Mouse (Mus musculus) layer of hippocampus, postnatal 36 days (tissue): ENCODE measurements at regions not wholly inside any gene's neighbourhood (a gene's known extent, or its start where the extent isn't known, plus 50 kb on each side); places are given as distances from the start of the nearest gene placed in this dataset.

Experiments used
- DNase-seq, 2 experiments: peaks; one replicate each; pipeline ENCODE4 v3.0.0; 2022

DNA sequence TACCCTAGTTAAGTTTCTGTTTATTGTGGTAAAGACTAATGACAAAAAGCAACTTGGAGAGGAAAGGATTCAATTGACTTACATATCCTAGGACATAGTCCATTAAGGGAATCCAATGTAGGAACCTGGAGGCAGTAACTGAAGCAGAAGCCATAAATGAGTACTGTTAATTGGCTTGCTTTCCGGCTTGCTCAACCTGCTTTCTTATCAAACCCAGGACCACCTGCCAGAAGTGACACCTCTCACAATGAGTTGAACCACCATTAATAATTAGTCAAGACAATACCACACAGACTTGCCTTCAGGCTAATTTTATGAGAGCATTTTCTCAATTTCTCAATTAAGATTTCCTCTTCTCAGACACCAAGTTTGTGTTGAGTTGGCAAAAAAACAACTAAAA, 148.8 kb downstream of the Ccser2 start:
- no peak for DNase-seq

DNA sequence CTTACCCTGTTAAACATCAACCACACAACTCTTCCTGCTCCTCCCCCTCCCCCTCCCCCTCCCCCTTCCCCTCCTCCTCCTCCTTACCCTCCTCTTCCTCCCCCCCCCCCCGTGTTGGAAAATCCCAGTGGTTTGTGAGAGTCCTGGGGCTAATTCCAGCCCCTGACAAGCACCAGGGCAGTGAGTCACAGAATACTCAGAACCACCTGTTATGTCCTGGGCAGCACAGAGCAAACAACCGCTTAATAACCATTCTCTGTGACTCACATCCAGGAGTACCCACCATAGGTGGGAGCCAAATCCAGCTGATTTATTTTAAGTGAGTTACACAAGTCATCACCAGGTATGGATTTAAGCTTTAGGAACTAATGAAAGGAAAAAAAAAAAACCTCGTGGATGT, 166.2 kb downstream of the Ccser2 start:
- no peak for DNase-seq

DNA sequence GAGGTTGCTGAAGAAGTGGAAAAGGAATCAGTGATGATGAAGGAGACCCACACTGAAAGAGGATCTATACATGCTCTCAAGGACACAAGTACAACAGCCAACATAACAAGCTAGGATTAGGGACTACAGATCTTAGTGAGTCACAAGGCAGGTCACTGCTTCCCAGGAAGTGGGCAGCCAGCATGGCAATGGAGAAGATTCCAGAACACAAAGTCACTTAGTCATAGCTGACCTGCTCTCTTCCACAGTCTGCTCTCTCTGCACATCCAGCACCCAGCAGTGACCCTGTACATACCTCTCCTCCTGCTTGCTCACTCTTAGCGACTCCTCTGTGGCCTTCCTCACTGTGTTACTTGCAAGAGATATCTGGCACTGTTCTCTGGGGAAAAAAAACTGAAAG, 168.8 kb downstream of the Ccser2 start:
- DNase-seq: no peak

DNA sequence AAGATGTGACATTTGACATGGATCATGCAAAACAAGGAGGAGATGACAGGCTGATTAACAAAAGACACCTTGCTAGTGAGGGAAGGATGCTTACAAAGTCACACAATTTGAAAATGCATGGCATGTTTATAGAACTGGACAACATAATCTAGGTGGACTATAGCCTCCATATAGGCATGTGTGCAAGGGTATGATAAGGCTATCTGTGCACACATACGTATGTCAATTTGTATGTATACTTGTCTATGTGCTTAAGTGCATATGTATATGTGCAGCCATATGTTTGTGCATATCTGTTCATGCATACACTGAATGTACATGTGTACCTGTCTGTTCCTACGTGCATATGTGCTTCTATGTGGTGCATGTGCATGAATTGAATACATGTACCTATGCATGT, 186.7 kb downstream of the Ccser2 start:
- no peak for DNase-seq

DNA sequence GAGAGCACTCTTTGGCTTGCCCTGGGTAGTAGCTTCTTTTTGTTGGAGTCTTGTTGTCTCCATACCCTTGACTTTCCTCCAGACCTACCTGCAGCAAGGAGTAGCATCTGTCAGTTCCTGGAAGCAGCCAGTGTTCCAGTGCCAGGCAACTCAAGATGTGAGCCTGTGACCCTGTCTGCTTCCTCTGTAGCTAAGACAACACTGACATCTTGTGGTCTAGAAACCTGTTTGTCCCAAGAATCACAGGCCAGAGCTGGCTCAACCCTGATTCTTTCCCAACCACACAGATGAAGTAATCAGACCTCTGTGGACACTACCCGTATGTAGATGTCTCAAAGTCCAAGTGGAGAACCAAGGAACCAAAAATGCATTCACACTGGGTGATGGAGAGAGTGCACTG, 189.6 kb downstream of the Ccser2 start:
- DNase-seq: peak; percentile 12 to 15

DNA sequence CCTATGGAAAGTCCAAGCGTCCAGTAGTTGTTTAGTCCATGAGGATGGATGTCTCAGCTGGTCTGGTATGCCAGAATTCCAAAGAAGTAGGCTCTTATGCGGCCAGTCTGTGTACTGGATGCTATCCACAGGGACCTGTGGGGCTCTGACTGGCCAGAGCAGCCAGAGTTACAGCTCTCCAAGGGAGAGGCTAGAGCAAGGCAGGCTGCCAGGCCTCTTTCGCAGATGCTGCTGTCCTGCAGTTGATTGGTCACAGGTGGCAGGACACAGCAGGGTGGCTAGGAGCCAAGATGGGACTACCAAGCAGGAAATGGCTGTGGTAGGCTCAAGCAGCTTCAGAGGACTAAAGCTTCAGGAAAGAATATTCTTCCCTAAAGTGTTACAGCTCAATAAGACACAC, 194.2 kb downstream of the Ccser2 start:
- no peak for DNase-seq

DNA sequence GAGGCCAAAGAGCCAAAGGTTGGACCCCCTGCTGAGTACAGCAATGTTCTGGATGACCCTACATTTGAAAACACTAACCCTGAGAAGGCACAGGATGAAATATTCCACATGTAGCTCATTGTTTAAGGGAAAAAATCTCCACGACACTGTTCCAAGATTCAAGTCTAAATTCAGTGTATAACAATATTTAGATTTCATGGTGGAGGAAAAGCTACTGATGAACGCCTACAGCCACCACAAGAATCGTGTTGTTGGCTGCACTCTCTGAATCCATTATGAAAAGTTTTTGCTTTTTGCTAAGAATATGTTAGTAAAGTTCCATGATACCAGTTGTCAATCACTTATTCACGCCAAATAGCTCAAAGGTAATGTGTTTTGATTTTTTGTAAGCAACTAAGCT, 204.2 kb downstream of the Ccser2 start:
- DNase-seq: no peak

DNA sequence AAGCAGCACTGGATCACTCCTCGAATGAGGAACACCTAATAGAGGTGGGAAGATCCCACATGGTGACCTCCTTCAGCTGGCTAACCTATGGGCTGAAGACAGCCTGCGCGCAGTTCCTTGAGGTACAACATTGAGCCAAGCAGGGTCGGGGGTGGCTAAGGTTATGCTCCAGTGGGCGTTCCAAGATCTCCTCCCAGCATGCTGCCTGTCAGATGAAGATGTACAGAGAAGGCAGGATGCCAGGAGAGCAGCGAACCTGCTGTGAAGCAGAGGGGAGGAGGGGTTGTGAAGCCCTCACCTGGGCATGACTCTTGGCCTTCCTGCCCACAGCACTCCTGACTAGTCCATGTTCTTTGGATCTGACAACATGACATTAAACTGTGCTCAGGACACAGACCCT, 212.5 kb downstream of the Ccser2 start:
- DNase-seq: no peak

DNA sequence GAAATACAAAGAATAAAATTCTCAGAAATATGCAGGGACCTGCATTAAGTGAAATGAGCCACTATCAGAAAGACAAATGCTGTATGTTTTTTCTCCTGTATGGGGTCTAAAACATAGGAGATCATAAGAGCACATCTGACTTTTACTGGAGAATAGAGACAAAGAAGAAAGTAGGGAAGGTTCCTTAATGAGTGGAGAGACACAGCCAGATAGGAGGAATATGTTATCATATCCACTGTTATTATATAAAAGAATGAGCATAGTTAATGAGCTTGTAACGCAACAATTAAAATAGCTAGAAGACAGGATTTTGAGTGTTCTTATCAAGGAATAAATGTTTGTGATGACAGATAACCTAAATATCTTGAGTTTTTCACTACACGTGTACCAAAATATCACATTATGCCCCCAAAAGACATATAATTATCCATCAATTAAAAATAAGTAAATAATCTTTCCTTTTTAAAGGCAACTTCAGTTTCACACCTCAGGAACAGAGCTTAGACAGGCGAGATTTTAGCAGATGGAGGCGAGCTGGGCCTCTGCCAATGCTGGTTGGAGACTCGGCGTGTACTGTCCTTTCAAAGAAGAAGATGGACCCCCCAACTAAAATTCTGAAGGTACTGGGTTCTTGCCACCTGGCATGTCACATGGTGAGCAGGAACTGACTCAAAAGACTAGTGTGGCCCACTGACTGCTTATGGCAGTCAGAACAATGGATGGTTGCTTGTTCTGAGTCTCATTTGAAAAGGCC, 220.3 kb downstream of the Ccser2 start:
- peak; percentile 13 to 35 for DNase-seq

DNA sequence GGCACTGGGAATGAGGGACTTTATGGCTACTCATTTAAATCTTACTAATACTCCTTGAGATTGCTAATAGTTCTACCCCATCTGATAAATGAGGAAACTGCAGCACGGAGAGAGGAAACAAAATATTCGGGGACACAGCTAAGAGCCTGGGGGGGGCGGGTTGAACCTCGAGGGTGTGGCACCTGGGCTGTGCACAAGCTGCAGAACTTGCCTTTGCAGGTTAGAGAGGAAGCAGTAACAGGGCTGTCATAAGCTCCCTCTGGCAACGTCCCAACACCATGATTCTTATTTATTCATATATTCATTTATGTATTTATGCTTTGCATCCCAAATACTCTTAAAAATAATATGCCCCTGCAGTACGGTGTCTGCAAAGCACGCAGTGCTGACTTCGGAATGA, 237.5 kb downstream of the Ccser2 start:
- DNase-seq: no peak

DNA sequence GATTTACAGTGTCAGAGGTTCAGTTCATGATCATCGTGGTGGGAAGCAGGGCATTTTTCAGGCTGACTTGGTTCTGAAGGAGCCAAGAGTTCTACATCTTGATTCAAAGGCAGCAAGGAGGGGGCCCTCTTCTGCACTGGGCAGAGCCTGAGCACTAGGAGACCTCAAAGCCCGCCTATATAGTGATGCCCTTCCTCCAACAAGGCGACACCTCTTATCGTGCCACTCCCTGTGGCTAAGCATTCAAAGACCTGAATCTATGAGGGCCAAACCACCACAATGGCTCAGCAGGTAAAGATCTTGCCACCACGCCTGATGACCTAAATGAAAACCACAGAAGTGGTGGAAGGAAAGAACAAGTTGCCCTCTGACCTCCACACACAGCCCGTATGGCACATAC, 242.5 kb downstream of the Ccser2 start:
- no peak for DNase-seq

DNA sequence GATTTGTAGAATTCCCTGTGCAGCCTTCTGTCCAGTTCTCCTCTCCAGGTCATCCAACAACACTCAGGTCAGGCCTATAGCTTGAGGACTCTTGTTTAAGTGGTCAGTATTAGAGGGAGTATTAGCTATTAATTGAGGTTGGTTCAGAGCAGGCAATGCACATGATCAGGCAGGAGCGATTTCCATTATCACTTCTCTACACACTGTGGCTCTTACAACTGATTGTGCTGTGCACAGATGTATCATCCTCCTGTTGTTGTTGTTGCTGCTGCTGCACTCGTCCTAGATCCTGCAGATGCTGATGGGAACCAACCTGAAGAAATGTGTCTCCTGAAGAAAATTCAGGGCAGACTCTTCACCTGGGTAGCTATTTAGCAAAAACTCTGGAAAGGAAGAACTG, 252.9 kb downstream of the Ccser2 start:
- no peak for DNase-seq

DNA sequence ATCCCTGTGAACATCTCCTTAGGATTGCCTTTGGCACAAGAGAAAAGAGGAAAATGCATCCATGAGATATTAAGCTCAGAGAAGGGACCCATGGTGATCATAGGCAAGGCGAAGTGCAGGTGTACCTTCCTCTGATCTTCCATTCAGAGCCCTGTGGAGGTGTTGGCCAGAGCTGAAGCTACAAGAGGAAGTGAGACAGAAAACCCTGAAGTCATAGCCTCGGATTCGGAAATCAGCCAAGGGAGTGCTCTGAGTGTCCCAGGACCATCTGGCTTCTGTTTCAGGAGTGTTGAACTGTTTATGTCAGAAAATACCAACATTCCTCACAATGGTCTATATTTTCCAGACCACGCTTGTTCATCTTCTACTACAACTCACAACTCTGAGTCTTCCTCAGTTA, 271.6 kb downstream of the Ccser2 start:
- no peak for DNase-seq

DNA sequence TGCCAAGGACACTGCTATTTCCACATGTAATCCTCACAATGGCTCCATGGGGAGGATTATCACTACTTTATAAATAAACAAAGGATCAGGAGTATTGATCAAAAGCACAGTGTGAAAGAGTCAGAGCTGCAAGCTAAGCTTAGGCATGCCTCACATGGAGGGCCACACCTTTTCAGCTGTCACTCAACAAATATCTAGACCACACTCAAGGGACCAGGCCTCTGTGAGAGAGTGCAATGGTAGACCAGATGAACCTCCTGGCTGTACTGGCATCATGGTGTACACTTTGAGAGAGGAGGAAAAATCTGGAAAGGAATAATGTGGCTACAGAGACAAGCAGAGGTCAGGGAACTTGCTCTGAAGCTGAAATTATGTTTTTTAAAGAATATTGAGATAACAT, 276.6 kb downstream of the Ccser2 start:
- no peak for DNase-seq

DNA sequence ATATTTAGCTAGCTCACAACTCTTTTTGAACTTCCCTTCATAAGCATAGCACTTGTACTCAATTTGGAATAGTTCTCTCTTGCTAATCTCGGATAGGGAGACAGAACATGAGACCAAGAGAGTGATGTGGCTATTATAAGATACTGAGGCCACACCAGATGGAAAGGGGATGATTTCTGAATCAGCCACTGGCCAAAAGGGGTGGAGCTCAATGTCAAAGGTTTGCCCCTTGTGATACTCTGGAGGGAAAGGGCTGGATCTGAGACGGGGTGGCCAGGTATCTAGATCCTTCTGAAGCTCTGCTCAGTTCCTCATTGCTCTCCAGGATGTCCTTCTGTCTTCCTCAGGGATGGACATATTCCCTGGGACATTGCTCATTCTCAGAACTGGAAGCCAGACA, 277.6 kb downstream of the Ccser2 start:
- DNase-seq: no peak

DNA sequence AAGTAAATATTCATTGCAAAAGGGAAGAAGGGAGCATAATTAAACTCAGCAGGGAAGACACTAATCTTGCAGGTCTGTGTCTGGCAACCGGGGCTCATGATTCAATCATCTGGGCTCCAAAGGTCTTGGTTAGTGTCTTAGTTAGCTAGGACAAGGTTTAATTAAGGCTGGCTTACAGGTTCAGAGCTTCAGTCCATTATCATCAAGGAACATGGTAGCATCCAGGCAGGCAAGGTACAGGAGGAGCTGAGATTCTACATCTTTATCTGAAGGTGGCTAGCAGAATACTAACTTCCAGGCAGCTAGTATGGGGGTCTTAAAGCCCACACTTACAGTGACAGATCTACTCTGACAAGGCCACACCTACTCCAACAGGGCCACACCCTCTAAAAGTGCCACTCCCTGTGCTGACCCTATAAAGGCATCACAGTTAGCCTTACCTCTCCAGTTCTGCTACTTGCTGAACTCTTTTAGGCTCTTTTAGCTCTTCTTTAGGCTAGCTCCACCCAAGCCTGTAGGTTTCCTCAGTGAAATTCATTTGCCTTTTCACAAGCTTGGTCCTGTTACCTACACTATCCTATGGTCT, 309.8 kb downstream of the Ccser2 start:
- DNase-seq: no peak

DNA sequence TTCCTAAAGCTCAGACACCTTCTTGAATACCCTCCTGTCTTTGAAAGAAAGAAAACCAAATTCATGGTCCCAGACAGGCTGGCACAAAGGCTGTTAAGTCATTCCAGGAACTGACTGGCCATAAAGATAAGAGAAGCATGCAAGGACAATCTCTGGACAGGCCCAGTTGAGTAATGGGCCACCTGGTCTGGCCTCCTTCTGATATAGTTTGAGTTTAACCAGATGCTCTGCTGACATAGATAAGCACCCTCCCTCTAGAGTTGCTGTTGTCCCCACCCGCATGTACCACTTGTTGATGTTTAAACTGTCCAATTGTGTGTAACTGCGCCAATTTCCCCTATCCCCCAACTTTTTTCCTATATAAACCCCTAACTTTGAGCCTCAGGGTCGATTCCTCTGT, 310.4 kb downstream of the Ccser2 start:
- no peak for DNase-seq

DNA sequence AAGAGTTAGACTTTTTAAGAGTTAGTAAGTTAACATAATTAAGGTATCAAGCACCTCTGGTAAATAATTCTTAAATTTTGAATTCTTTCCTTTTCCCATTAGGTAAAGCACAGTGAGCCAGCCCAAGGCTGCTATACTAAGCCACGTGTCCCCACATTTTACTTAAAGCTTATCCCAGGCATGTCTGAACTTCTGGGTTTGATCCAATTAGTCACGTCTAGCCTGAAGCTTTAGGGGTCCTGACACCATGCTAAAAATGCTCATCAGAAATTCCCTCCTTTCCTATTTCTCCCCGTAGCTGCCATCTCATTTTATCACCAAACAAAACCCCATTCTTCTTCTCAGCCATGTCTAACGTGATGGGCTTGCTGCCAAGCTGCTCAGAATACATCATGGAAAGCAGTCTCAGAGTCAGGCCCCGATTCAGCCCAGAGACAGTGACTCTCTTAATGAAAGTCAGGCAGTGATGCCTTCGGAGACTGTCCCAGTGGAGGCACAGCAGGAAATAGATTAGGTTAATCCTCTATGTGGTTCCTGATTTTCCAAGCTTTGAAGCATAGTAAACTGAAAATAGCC, 315.5 kb downstream of the Ccser2 start:
- DNase-seq: peak; percentile 4 to 11

DNA sequence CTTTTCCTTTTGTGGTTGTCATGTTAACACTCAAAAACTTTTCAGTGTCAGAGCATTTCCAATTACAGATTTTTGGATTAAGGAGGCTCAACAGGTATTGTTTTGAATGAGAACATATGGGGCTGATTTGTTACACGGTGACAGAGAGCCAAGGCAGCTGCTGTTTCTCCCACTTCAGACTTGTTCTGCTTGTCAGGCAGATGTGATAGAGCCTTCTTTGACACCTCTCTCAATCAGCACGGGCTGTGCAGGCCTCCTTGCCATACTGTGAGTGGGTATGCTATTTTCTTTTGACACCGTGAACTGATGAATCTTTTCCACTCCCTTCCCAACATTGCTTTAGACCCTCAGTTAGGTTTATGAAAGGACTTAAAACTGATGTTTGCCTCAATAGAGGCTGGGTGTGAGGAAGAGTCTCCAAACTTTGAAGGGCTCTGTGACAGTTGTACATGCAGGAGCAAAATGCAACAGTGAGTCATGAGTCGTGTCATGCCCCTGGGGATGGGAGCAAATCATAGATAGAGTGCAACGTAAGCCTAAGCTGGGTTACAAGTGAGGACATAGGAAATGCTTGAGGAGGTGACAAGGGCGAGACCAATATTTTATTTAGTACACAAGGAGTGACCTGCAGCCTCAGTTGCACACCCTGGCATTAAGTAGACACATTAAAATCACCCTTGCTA, 317.4 kb downstream of the Ccser2 start:
- DNase-seq: no peak

DNA sequence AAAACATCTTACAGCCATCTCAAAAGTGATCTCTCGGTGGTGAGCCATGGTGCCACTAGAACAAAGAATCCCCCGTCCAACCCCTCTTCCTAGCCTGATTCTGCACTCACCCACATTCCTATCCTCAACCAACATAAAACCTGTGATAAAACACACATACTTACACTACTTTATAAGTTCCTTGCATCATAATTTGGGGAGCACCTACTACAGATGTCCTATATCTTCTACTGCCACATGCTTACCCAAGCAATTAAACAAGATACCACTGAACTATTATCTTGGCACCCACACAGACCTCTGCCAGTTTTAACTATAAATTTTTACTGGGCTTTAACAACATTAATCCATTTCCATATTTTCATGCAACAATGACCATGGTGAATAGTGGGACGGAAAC, 321.9 kb downstream of the Ccser2 start:
- DNase-seq: no peak

DNA sequence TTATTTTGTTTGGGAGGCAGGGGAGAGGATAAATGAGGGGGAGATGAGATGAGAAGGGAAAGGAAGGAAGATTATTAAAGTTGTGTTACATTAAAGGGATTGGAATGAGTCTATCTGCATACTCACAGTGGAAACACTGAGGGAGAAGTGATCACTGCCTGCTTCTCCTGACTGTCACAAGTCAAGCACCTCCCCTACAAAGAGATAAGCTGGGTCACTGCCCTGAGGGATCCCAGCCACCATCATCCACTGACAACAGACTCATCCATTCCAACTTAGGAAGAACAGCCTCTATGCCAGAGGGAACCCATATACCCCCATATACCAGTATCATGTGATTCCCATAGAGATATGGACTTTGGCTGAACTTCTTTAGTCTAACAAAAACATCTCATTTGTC, 322.3 kb downstream of the Ccser2 start:
- no peak for DNase-seq

DNA sequence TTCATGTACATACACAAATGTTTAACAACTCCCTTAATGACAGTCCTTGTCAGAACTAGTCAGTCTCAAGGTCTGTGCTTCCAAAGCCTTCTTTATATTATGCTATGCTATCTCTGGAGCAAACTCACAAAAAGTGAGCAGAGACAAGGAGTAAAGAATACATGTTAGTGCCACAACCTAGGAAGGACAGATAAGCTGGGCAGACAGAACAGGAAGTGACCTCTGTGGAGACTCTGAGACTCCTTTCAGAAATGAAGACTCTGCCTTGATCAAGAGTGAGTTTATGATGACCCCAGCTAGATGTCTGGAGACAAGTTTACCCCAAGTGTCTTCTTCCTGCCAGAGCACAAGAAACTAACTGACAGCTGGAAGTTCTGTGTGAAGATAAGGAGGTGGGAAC, 343.8 kb downstream of the Ccser2 start:
- DNase-seq: no peak

DNA sequence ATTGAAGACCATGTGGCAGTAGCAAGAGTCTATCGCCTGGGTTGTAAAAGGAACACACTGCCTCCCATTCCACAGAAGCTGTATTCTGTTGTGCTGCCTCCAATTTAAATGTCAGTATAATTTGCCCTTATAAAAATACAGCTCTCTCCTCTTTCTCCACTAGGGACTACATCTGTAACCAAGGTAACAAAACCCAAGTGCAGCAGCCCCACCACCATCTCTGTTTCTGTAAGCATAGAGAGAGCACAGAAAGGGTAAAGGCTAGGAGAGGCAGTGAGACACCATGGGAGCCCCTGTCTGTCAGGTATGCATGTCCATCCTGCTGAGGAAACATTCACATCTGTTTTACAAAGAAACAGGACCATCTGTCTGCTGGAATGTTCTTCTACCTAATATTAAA, 344.4 kb downstream of the Ccser2 start:
- peak in 1 of 2 experiments; percentile 2 for DNase-seq

DNA sequence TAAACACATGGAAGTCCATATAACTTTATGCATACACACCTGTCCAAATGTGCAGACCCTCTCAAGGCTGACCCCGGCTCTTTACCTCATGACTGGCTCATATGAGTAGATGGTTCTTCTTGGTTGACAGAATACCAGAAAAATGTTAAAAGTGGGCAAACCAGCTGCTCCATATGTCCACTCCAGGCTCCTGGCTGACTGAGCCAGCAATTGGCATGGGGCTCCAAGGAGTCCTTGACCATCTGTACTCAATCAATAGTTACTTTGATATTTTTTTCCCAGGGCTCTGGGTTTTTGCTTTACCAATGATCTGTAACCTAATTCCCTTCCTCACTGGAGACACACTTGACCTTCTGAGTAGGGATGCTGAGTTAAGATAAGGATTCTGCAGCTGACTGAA, 345.5 kb downstream of the Ccser2 start:
- DNase-seq: no peak
